Mouse (Mus musculus): Measurements from ENCODE around the gene Ccnk. TPM values are rescaled to one million over a fixed set of nuclear protein-coding genes. Genes with fewer than 3 reads are reported as not detected.

Ccnk gene
- polyA plus RNA-seq, 1 experiment from 2014 or later = 2.2 TPM

GRCm38 (mm10) chr12:108216611-108217370, 37.4 kb downstream of the Ccnk start:
- peaks cover 53% of the 10 kb centered on the region for H3K4me1 ChIP-seq (ENCODE audit: control insufficient read depth, insufficient read depth, low read length)
- ATAC-seq = no peak
- peak overlapping the region; percentile 50 for H3K27ac ChIP-seq (ENCODE audit: low read length)
- WGBS = 46% methylated on average over 11 of the region's 11 CpGs
- no peaks in the 10 kb centered on the region for H3K27me3 ChIP-seq (ENCODE audit: control insufficient read depth, insufficient read depth, low read depth, low read length)
- H3K9me3 ChIP-seq (replicated peaks; ENCODE audit: control insufficient read depth, low read length, poor library complexity, severe bottlenecking) = no peaks in the 10 kb centered on the region
- no peaks in the 10 kb centered on the region for H3K36me3 ChIP-seq (ENCODE audit: control insufficient read depth, insufficient read depth, low read length)
- H3K9ac ChIP-seq (ENCODE audit: low read depth, low read length) = peak overlapping the region; percentile 39; the same call in 1 of the 2 replicates
- H3K4me3 ChIP-seq (ENCODE audit: low read depth, low read length) = no peak overlapping the region
- H3K4me2 ChIP-seq (ENCODE audit: low read length) = no peak overlapping the region

GRCm38 (mm10) chr12:108217572-108217971, 38.2 kb downstream of the Ccnk start:
- Histone ChIP-seq H3K4me1 (ENCODE audit: control insufficient read depth, insufficient read depth, low read length) (peaks cover 51% of the 10 kb centered on the region), H3K9ac (ENCODE audit: low read depth, low read length) (no peak overlapping the region), H3K4me2 (ENCODE audit: low read length) (no peak overlapping the region), H3K9me3 (replicated peaks; ENCODE audit: control insufficient read depth, low read length, poor library complexity, severe bottlenecking) (no peaks in the 10 kb centered on the region), H3K27ac (ENCODE audit: low read length) (no peak overlapping the region), H3K36me3 (ENCODE audit: control insufficient read depth, insufficient read depth, low read length) (no peaks in the 10 kb centered on the region), H3K27me3 (ENCODE audit: control insufficient read depth, insufficient read depth, low read depth, low read length) (no peaks in the 10 kb centered on the region), H3K4me3 (ENCODE audit: low read depth, low read length) (no peak overlapping the region)
- ATAC-seq = no peak
- WGBS = 62% methylated on average over 5 of the region's 5 CpGs

- Histone ChIP-seq H3K4me2 (ENCODE audit: low read length) (peak overlapping the region; percentile 21; the same call in 1 of the 2 replicates), H3K4me1 (ENCODE audit: control insufficient read depth, insufficient read depth, low read length) (peaks cover 52% of the 10 kb centered on the region), H3K27me3 (ENCODE audit: control insufficient read depth, insufficient read depth, low read depth, low read length) (no peaks in the 10 kb centered on the region), H3K4me3 (ENCODE audit: low read depth, low read length) (no peak overlapping the region), H3K27ac (ENCODE audit: low read length) (peak overlapping the region; percentile 71), H3K9ac (ENCODE audit: low read depth, low read length) (peak overlapping the region; percentile 51), H3K9me3 (replicated peaks; ENCODE audit: control insufficient read depth, low read length, poor library complexity, severe bottlenecking) (no peaks in the 10 kb centered on the region), H3K36me3 (ENCODE audit: control insufficient read depth, insufficient read depth, low read length) (no peaks in the 10 kb centered on the region)
- 39% methylated on average over 15 of the region's 15 CpGs for WGBS
- ATAC-seq = no peak
Observed at GRCm38 (mm10) chr12:108219163-108219562, 39.8 kb downstream of the Ccnk start.

- no peak overlapping the region for H3K4me2 ChIP-seq (ENCODE audit: low read length)
Observed at GRCm38 (mm10) chr12:108219825-108220616, 40.6 kb downstream of the Ccnk start.

GRCm38 (mm10) chr12:108220621-108221020, 41.2 kb downstream of the Ccnk start:
- Histone ChIP-seq H3K36me3 (ENCODE audit: control insufficient read depth, insufficient read depth, low read length) (no peaks in the 10 kb centered on the region), H3K4me3 (ENCODE audit: low read depth, low read length) (no peak overlapping the region), H3K9me3 (replicated peaks; ENCODE audit: control insufficient read depth, low read length, poor library complexity, severe bottlenecking) (no peaks in the 10 kb centered on the region), H3K9ac (ENCODE audit: low read depth, low read length) (peak overlapping the region; percentile 20; the same call in 1 of the 2 replicates), H3K27ac (ENCODE audit: low read length) (0 out of 2 replicates have a peak overlapping the region, but pooled peaks have one; percentile 11), H3K4me1 (ENCODE audit: control insufficient read depth, insufficient read depth, low read length) (peaks cover 56% of the 10 kb centered on the region), H3K27me3 (ENCODE audit: control insufficient read depth, insufficient read depth, low read depth, low read length) (no peaks in the 10 kb centered on the region), H3K4me2 (ENCODE audit: low read length) (no peak overlapping the region)
- WGBS = 47% methylated on average over 12 of the region's 12 CpGs
- ATAC-seq = peak; percentile 20; the same call in 1 of the 2 replicates

More at GRCm38 (mm10) chr12:108219825-108220616, 40.6 kb downstream of the Ccnk start:
- peaks cover 56% of the 10 kb centered on the region for H3K4me1 ChIP-seq (ENCODE audit: control insufficient read depth, insufficient read depth, low read length)
- peak; percentile 15; the same call in 1 of the 2 replicates for ATAC-seq
- H3K9me3 ChIP-seq (replicated peaks; ENCODE audit: control insufficient read depth, low read length, poor library complexity, severe bottlenecking) = no peaks in the 10 kb centered on the region
- peak overlapping the region; percentile 71 for H3K27ac ChIP-seq (ENCODE audit: low read length)
- H3K27me3 ChIP-seq (ENCODE audit: control insufficient read depth, insufficient read depth, low read depth, low read length) = no peaks in the 10 kb centered on the region
- no peak overlapping the region for H3K4me3 ChIP-seq (ENCODE audit: low read depth, low read length)
- no peaks in the 10 kb centered on the region for H3K36me3 ChIP-seq (ENCODE audit: control insufficient read depth, insufficient read depth, low read length)
- 60% methylated on average over 21 of the region's 21 CpGs for WGBS
- peak overlapping the region; percentile 51 for H3K9ac ChIP-seq (ENCODE audit: low read depth, low read length)

- Histone ChIP-seq H3K4me2 (ENCODE audit: low read length) (no peak overlapping the region), H3K9me3 (replicated peaks; ENCODE audit: control insufficient read depth, low read length, poor library complexity, severe bottlenecking) (no peaks in the 10 kb centered on the region), H3K27ac (ENCODE audit: low read length) (no peak overlapping the region), H3K36me3 (ENCODE audit: control insufficient read depth, insufficient read depth, low read length) (no peaks in the 10 kb centered on the region), H3K4me3 (ENCODE audit: low read depth, low read length) (no peak overlapping the region), H3K9ac (ENCODE audit: low read depth, low read length) (0 out of 2 replicates have a peak overlapping the region, but pooled peaks have one; percentile 20), H3K4me1 (ENCODE audit: control insufficient read depth, insufficient read depth, low read length) (peaks cover 54% of the 10 kb centered on the region), H3K27me3 (ENCODE audit: control insufficient read depth, insufficient read depth, low read depth, low read length) (no peaks in the 10 kb centered on the region)
- 56% methylated on average over 10 of the region's 10 CpGs for WGBS
- peak; percentile 23; the same call in 1 of the 2 replicates for ATAC-seq
Observed at GRCm38 (mm10) chr12:108221206-108221605, 41.8 kb downstream of the Ccnk start.

GRCm38 (mm10) chr12:108221712-108222111, 42.3 kb downstream of the Ccnk start:
- no peaks in the 10 kb centered on the region for H3K27me3 ChIP-seq (ENCODE audit: control insufficient read depth, insufficient read depth, low read depth, low read length)
- no peak overlapping the region for H3K27ac ChIP-seq (ENCODE audit: low read length)
- H3K9me3 ChIP-seq (replicated peaks; ENCODE audit: control insufficient read depth, low read length, poor library complexity, severe bottlenecking) = no peaks in the 10 kb centered on the region
- WGBS = 84% methylated on average over 7 of the region's 7 CpGs
- H3K4me2 ChIP-seq (ENCODE audit: low read length) = no peak overlapping the region
- H3K4me3 ChIP-seq (ENCODE audit: low read depth, low read length) = no peak overlapping the region
- H3K36me3 ChIP-seq (ENCODE audit: control insufficient read depth, insufficient read depth, low read length) = no peaks in the 10 kb centered on the region
- H3K4me1 ChIP-seq (ENCODE audit: control insufficient read depth, insufficient read depth, low read length) = peaks cover 50% of the 10 kb centered on the region
- no peak for ATAC-seq
- no peak overlapping the region for H3K9ac ChIP-seq (ENCODE audit: low read depth, low read length)

GRCm38 (mm10) chr12:108223357-108223756, 44.0 kb downstream of the Ccnk start:
- Histone ChIP-seq H3K9ac (ENCODE audit: low read depth, low read length) (no peak overlapping the region), H3K4me3 (ENCODE audit: low read depth, low read length) (no peak overlapping the region), H3K9me3 (replicated peaks; ENCODE audit: control insufficient read depth, low read length, poor library complexity, severe bottlenecking) (no peaks in the 10 kb centered on the region), H3K27me3 (ENCODE audit: control insufficient read depth, insufficient read depth, low read depth, low read length) (no peaks in the 10 kb centered on the region), H3K27ac (ENCODE audit: low read length) (no peak overlapping the region), H3K4me1 (ENCODE audit: control insufficient read depth, insufficient read depth, low read length) (peaks cover 42% of the 10 kb centered on the region), H3K4me2 (ENCODE audit: low read length) (no peak overlapping the region), H3K36me3 (ENCODE audit: control insufficient read depth, insufficient read depth, low read length) (no peaks in the 10 kb centered on the region)
- no peak for ATAC-seq
- WGBS = 48% methylated on average over 7 of the region's 8 CpGs

- no peak overlapping the region for H3K4me2 ChIP-seq (ENCODE audit: low read length)
- no peaks in the 10 kb centered on the region for H3K36me3 ChIP-seq (ENCODE audit: control insufficient read depth, insufficient read depth, low read length)
- 63% methylated on average over 7 of the region's 7 CpGs for WGBS
- no peak overlapping the region for H3K9ac ChIP-seq (ENCODE audit: low read depth, low read length)
- peaks cover 19% of the 10 kb centered on the region for H3K4me1 ChIP-seq (ENCODE audit: control insufficient read depth, insufficient read depth, low read length)
- H3K27me3 ChIP-seq (ENCODE audit: control insufficient read depth, insufficient read depth, low read depth, low read length) = no peaks in the 10 kb centered on the region
- ATAC-seq = no peak
- H3K27ac ChIP-seq (ENCODE audit: low read length) = no peak overlapping the region
- no peak overlapping the region for H3K4me3 ChIP-seq (ENCODE audit: low read depth, low read length)
- H3K9me3 ChIP-seq (replicated peaks; ENCODE audit: control insufficient read depth, low read length, poor library complexity, severe bottlenecking) = no peaks in the 10 kb centered on the region
Observed at GRCm38 (mm10) chr12:108225781-108226180, 46.4 kb downstream of the Ccnk start.
